Mouse (Mus musculus) left cerebral cortex, postnatal 10 days (tissue): ENCODE measurements around the gene Arid3a. TPM values are rescaled to one million over a fixed set of nuclear protein-coding genes. Genes with fewer than 3 reads are reported as not detected.

Experiments used
- DNase-seq, 2 experiments: peaks; one replicate each; pipeline ENCODE4 v3.0.0; 2021 to 2022; ENCODE audit warnings: low spot score in 2 of 2, mixed read lengths in 1 of 2; ENCODE audit errors: extremely low spot score in 1 of 2
- intact Hi-C: fragments of 180-260 bp; cut with DNase I; formaldehyde crosslinking; loops from one replicate; pipeline ENCODE4 v1.15.1; 2025
- total RNA-seq, 2 experiments: library from RNA; stranded (reverse); gene quantifications; 2 replicates each; pipeline ENCODE4 v1.2.3; 2021

Arid3a gene
- total RNA-seq, 2 experiments from 2014 or later = 6.0 to 7.1 TPM

DNA sequence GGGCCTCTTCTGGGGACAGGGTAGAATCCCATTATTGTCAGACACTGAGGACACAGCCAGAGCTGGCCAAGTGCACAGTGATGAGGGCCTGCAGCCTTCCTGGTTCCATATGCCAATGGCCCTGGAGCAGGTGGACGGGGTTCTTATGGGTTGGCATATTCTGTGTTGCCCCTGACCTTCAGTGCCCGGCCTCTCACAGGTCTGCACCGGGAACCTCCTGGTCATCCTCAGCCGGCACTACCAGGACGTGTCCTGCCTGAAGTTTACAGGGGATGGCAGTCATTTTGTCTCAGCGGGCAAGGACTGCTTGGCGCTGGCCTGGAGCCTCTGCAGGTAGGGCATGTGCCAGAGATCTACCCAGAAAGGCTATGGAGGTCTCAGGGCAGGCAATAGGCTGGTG lies 37.9 kb downstream of the Arid3a start:
- intact Hi-C loops = no loop called here

DNA sequence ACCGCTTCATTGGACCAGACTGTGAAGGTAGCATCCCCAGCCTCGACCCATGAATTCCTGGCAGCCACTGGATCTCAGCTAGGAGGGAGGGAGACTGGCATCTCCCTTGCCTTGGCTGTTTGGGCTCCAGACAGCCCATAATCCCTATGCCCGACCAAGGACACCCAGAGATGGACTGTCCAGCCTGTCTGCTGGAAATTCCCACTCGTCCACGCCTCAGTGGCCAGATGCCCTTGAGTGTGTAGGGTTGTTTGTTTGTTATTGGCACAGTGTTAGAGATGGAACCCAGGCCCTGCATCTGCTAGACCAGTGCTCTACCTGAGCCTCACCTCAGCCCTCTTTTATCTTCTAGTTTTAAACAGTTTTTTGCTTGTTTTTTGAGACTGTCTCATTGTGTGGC lies 38.5 kb downstream of the Arid3a start:
- intact Hi-C loops = no loop called here
- DNase-seq = no peak

More for the DNA sequence above, 37.9 kb downstream of the Arid3a start:
- no peak for DNase-seq

DNA sequence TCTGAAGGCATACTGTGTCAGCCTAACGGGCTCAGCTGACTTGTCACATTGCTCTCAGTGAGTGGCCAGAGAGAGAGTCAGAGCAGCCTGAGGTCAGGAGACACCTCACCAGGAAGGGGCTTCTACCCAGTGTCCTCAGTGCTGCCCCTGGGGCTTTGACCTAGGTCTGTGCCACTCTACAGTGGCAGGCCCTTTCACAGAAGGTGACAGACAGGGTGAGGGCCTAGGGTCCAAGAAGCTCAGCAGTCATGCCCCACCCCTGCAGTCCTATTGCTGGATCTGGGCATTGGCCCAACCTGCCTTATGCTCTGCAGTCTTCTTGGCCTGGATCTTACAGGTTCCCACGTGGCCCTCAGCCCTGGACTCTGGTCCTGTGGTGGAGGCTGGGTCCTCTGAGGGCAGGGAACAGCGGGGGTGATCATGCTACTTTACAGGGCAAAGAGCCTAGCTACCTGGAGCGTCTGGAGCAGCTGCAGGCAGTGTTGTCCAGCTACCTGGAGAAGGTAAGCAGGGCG lies 40.1 kb downstream of the Arid3a start:
- no peak for DNase-seq
- intact Hi-C loops = no loop called here

DNA sequence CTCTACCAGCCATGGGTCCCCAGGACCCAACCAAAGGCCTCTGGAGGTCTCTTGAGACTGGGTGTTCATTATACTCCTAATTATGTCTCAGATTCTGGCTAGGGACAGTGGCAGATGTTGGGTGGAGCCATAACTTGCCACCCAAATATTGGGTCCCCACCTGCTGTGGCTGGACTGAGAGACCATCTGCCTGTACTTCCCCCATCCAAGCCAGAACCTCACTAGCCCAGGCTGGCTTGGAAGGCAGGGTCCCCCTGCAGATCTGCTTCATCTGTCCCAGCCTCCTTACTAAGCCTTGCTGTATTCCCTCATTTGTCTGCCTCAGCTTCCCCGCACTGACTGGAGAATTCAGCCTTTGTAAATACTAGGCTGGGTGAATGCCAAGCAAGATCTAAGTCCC lies 41.3 kb downstream of the Arid3a start:
- intact Hi-C loops = no loop called here

DNA sequence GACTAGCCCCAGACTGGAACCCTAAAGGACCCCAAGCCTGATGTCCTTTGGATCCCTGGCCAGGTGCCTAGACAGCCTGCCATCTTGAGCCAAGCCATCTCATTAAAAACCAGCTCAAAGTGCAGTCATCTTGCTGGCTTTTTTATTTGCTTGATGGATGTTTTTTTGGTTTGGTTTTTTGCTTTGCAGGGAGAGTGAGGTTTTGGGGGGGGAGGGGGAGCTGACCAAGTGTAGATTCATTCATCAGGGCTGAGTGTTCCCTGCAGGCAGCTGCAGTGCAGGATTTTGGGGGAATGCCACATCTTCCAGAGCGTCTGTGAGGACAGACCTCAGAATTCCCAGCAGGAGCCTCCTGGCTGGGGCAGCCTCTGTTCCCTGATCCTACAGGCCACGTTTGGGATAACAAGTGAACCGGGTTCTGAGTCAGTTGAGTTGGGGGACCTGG lies 42.3 kb downstream of the Arid3a start:
- intact Hi-C loops = no loop called here
- no peak for DNase-seq

More for the DNA sequence above, 41.3 kb downstream of the Arid3a start:
- DNase-seq = no peak

- DNase-seq = no peak
- intact Hi-C loops = no loop called here
Measured at GRCm38 (mm10) chr10:79970415-79971182, 43.8 kb downstream of the Arid3a start, which contains the start of gene Grin3b. Gene Grin3b, plus strand, starts transcription at chr10:79970715.

DNA sequence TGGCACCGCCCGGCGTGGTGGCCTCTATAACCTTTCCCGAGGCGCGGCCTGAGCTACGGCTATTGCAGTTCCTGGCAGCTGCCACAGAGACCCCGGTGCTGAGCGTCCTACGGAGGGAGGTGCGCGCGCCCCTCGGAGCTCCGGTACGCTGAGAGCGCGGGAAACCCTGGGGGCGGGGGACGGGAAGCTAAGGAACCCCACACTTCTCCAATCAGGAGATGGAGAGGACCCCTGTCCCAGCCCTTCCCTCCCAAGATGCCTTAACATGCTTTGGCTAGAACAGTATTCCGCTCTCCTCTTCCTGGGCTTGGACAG lies 44.3 kb downstream of the Arid3a start:
- DNase-seq = no peak
- intact Hi-C loops = no loop called here

GRCm38 (mm10) chr10:79972831-79973230 lies 46.0 kb downstream of the Arid3a start:
- peak in 1 of 2 experiments; percentile 70 for DNase-seq
- intact Hi-C loops = no loop called here

- no peak for DNase-seq
- intact Hi-C loops = no loop called here
Measured at GRCm38 (mm10) chr10:79974087-79974486, 47.2 kb downstream of the Arid3a start.

DNA sequence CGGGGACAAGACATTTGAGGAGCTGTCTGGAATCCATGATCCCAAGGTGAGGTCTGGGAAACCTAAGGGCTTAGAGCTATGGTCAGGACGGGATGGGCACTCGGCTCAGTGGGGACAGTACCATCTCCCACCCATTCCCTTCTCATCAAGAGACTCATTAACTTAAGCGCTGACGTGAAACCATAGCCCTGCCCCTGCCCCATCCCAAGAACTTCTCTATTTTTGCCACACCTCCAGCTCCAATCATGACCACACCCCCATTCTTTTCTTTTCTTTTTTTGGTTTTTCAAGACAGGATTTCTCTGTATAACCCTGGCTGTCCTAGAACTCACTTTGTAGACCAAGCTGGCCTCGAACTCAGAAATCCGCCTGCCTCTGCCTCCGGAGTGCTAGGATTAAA lies 47.8 kb downstream of the Arid3a start:
- DNase-seq = no peak
- intact Hi-C loops = no loop called here

GRCm38 (mm10) chr10:79976071-79976721 lies 49.4 kb downstream of the Arid3a start:
- no peak for DNase-seq
- intact Hi-C loops = no loop called here

DNA sequence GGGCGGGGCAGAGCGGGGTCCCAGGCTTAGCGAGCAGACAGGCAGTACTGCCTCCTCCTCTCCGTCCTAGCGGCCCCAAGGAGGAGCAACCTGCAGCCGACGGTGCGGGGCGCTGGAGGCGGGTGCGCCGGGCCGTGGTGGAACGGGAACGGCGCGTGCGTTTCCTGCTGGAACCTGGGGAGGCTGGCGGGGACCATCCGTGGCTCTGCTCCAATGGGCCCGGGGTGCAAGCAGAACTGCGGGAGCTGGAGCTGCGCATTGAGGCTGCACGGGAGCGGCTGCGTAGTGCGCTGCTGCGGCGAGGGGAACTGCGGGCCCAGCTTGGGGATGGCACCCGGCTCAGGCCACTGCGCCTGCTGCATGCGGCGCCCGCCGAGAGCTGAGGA lies 49.9 kb downstream of the Arid3a start:
- intact Hi-C loops = no loop called here
- DNase-seq = peak in 1 of 2 experiments; percentile 38

DNA sequence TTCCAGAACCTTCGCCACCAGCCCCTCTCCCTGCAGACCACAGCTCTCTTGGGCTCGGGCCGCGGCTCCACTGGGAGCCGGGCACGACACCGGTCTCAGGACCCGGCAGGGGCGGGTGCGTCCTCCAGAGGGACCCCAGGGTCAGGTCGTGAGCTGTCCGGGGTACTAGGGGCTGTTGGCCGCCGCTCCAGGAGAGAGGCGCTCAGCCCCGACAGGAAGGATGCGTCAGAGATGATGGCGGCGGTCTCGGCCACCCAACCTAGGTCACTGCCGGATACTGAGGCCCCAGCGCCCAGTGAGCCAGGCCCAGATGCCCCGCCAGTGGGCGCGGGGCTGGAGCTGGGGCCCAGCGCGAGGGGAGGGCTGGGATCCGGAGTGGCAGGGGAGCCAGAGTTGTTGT lies 50.5 kb downstream of the Arid3a start:
- intact Hi-C loops = no loop called here
- peak in 1 of 2 experiments; percentile 35 for DNase-seq

GRCm38 (mm10) chr10:79978061-79978460 lies 51.2 kb downstream of the Arid3a start:
- DNase-seq = no peak
- intact Hi-C loops = no loop called here

DNA sequence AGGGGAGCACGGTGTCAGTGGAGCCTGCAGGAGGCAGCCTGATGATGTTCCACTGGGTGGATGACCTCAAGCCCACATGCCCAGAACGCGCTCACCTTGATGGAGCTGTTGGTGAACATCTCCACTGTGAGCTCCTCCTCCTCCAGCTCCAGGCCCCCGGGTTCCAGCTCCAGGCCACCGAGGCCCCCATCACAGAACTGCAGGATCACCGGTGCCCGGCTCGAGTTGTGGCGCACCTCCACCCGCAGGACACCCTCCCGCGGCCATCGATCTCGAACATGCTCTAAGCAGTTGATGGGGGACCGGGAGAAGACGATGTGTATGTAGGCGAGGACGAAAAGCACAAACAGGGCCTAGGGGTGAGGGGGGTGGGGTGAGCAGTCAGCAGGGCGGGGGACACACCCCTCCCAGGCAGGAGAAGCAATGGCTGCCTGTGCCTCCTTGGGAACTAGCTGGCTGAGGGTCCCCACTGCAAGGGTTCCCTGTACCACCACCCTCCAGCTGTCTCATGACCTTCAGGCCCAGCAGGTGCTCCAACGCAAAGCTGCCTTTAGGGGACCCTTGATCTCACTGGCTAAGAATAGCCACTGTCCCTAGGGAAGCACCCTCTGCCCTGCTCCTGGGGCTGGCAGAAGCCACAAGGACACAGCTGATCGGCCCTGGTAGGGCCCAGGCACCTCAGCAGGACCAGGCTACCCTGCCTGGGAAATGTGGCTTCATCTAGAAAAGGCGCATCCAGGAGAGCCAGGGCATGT lies 52.7 kb downstream of the Arid3a start:
- intact Hi-C loops = loop anchor here (10.0 kb wide), 1 partner anchor 265 kb away; the partner anchor contains the start of gene Ndufs7
- peak in 1 of 2 experiments; percentile 45 for DNase-seq

- intact Hi-C loops = loop anchor here (10.0 kb wide), 1 partner anchor 262 kb away; the partner anchor contains the start of gene Ndufs7
- DNase-seq = no peak
Measured at GRCm38 (mm10) chr10:79983205-79983604, 56.4 kb downstream of the Arid3a start.

GRCm38 (mm10) chr10:79983670-79984069 lies 56.8 kb downstream of the Arid3a start:
- intact Hi-C loops = loop anchor here (10.0 kb wide), 1 partner anchor 261 kb away; the partner anchor contains the start of gene Ndufs7

DNA sequence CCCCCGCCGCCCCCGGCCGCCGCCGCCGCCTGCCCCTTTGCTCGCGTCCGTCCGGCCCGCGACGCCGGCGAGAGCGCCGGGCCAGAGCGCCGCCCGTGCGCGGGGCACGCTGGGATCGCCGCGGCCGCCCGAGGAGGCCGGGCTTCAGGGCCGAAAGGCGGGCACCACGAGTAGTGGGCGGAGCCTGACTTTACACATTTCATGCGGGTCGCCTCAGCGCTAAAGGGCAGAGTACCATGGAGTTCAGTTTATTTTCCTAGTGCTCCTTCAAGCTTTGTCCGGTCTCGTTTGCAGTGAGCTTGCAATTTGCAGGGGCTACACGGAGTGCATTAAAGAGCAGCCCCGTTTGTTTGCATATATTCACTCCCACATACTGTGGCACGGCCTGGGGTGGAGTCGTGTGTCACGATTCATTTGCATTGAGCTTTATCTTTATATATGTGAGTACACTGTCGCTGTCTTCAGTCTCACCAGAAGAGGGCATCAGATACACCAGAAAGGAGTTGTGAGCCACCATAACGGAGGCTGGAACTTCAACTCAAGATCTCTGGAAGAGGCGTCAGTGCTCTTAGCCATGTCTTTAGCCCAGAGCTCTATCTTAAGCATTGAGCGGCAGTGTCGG lies 57.5 kb downstream of the Arid3a start, which contains the start of gene Tmem259:
Tmem259 (minus strand) TSS at position 136 of the 622 bp plus-strand sequence.
- DNase-seq = peak; percentile 76 to 92
- intact Hi-C loops = loop anchor here (10.0 kb wide), 1 partner anchor 260 kb away; the partner anchor contains the start of gene Ndufs7

More at GRCm38 (mm10) chr10:79983670-79984069, 56.8 kb downstream of the Arid3a start:
- peak; percentile 72 to 86 for DNase-seq
